Mouse (Mus musculus) midbrain, embryonic 10.5 days (tissue): ENCODE measurements around the gene Dnajc4. TPM values are rescaled to one million over a fixed set of nuclear protein-coding genes. Genes with fewer than 3 reads are reported as not detected.

ENCODE experiments used
- DNase-seq: peaks from one replicate; pipeline ENCODE4 v3.0.0-alpha.2; 2017; ENCODE audit warnings: low spot score
- H3K27ac ChIP-seq: fragments of 300-500 bp; sonication (generic); replicated peaks from 2 replicates; pipeline ENCODE4 v1.5.1; 2016; ENCODE audit warnings: mild to moderate bottlenecking
- H3K27me3 ChIP-seq: fragments of 300-500 bp; sonication (generic); 2 replicates; pipeline ENCODE4 v1.6.1; 2016; ENCODE audit warnings: low read depth, mild to moderate bottlenecking; ENCODE audit not compliant: poor library complexity, severe bottlenecking
- H3K36me3 ChIP-seq: fragments of 300-500 bp; sonication (generic); 2 replicates; pipeline ENCODE4 v1.6.1; 2016; ENCODE audit warnings: mild to moderate bottlenecking, moderate library complexity
- H3K4me1 ChIP-seq: fragments of 300-500 bp; sonication (generic); 2 replicates; pipeline ENCODE4 v1.6.1; 2016
- H3K4me3 ChIP-seq: fragments of 300-500 bp; sonication (generic); 2 replicates; pipeline ENCODE4 v1.5.1; 2016; ENCODE audit warnings: mild to moderate bottlenecking, moderate library complexity
- H3K9me3 ChIP-seq: fragments of 300-500 bp; sonication (generic); replicated peaks from 2 replicates; pipeline ENCODE4 v1.6.1; 2016; ENCODE audit warnings: mild to moderate bottlenecking
- WGBS: fragments of 180-500 bp; shearing (Covaris S2); methylation state at CpG from one replicate; pipeline ENCODE4 v1.1.7; 2016; 5-methylcytosine and 5-hydroxymethylcytosine counted together
- polyA plus RNA-seq: library from polyadenylated mRNA; unstranded; fragments of >200 nt; fragmentation: Nextera tagmentation; extraction: Ambion mirVana; gene quantifications from 2 replicates; pipeline ENCODE4 v1.2.1, GENCODE M21; 2016

Gene Dnajc4
- polyA plus RNA-seq: 20.8 and 23.1 TPM in 2 replicates

- H3K27ac ChIP-seq: peak within 1 kb of the TSS; percentile 87
- 3% methylated on average over 37 of the region's 37 CpGs for WGBS
Observed at GRCm38 (mm10) chr19:6992011-6992858, at the start of gene Dnajc4. Gene Dnajc4 (minus strand): TSS chr19:6992572.

DNA sequence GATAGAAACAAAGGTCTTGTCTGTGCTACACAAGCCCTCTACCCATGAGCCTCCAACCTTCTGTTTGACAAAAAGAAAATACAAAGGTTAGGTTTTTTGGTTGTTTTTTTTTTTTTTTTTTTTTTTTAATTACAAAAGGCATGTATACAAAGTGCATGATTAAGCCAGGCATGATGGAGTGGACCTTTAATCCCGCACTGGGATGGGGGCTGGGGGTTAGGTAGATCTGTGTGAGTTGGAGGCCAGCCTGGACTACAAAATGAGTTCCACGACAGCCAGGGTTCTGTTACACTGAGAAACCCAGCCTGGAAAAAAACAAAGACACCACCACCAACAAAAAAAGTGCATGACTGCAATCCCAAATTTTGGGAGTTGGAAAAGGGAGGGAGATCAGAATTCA, 48.8 kb upstream of the Dnajc4 start:
- Histone ChIP-seq H3K9me3 (no peaks in the 10 kb centered on the region), H3K36me3 (peaks cover 25% of the 10 kb centered on the region), H3K27me3 (no peaks in the 10 kb centered on the region), H3K4me3 (peak overlapping the region; percentile 93; the same call in 1 of the 2 replicates), H3K27ac (peak overlapping the region; percentile 96; the same call in 1 of the 2 replicates), H3K4me1 (peaks cover 38% of the 10 kb centered on the region)
- no peak for DNase-seq
- WGBS: 89% methylated on average over 2 of the region's 2 CpGs

More at GRCm38 (mm10) chr19:6992011-6992858, at the start of gene Dnajc4:
- H3K36me3 ChIP-seq: peaks cover 4% of the 10 kb centered on the region; the same call in 1 of the 2 replicates
- DNase-seq: peak; percentile 98
- H3K4me1 ChIP-seq: peaks cover 65% of the 10 kb centered on the region
- peak within 1 kb of the TSS; percentile 71 for H3K4me3 ChIP-seq
- no peaks in the 10 kb centered on the region for H3K9me3 ChIP-seq
- H3K27me3 ChIP-seq: no peaks in the 10 kb centered on the region

DNA sequence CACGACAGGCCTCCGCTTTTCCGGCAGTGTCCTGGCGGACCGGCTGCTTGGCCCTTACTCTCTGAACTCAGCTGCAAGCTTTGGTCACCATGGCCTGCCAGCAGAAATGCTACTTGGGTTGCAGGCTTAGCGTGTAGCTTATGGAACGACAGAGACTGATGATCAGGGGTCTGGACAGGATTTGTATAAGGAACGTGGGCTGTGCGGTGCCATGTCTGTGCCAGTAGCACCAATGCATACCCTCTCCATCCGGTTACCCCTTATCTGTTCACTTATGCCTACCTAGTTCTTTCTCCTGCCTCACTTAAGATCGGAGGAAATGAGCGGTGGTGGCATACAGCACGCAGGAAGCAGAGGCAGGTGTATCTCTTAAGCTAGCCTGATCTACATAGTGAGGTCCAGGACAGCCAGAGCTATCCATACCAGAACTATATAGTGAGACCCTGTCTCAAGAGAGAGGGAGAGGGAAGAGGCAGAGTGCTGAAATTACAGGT, 48.3 kb upstream of the Dnajc4 start:
- no peaks in the 10 kb centered on the region for H3K9me3 ChIP-seq
- peak overlapping the region; percentile 93 for H3K4me3 ChIP-seq
- H3K27me3 ChIP-seq: no peaks in the 10 kb centered on the region
- peaks cover 30% of the 10 kb centered on the region for H3K36me3 ChIP-seq
- H3K4me1 ChIP-seq: peaks cover 38% of the 10 kb centered on the region
- peak overlapping the region; percentile 96 for H3K27ac ChIP-seq
- no peak for DNase-seq
- WGBS: 31% methylated on average over 13 of the region's 13 CpGs

- no peaks in the 10 kb centered on the region for H3K27me3 ChIP-seq
- peak; percentile 99 for DNase-seq
- under 1% methylated on average over 49 of the region's 49 CpGs for WGBS
- peaks cover 36% of the 10 kb centered on the region for H3K36me3 ChIP-seq
- H3K27ac ChIP-seq: peak within 1 kb of the TSS; percentile 98
- peaks cover 38% of the 10 kb centered on the region for H3K4me1 ChIP-seq
- peak within 1 kb of the TSS; percentile 93 for H3K4me3 ChIP-seq
- H3K9me3 ChIP-seq: no peaks in the 10 kb centered on the region
Observed at GRCm38 (mm10) chr19:7039841-7040636, 47.7 kb upstream of the Dnajc4 start, which contains the start of gene Stip1. Gene Stip1 (minus strand): TSS chr19:7039967.

- Histone ChIP-seq H3K27me3 (no peaks in the 10 kb centered on the region), H3K4me1 (peaks cover 38% of the 10 kb centered on the region), H3K9me3 (no peaks in the 10 kb centered on the region), H3K27ac (peak overlapping the region; percentile 98), H3K4me3 (peak overlapping the region; percentile 93), H3K36me3 (peaks cover 45% of the 10 kb centered on the region)
- 2% methylated on average over 35 of the region's 35 CpGs for WGBS
- peak; percentile 61 for DNase-seq
Observed at GRCm38 (mm10) chr19:7039088-7039720, 46.8 kb upstream of the Dnajc4 start.

DNA sequence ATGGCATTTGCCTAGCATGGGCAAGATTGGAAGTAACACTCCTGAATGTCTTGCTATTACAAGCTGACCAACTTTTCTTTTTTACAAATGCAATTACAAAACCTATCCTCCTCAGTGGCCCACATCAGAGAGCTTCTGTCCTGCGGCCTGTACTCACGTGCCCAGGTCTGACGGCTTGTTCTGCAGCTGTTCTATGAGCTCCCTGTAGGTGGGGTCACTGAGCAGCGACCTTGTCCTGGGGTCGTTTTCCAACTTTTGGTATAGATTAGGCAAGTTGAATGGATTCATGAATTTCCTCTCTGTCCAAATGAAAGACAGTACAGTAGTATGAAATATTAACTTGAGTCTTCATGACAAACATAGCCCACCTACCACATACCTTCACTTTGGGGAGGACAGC, 41.6 kb upstream of the Dnajc4 start:
- H3K36me3 ChIP-seq: peaks cover 96% of the 10 kb centered on the region

DNA sequence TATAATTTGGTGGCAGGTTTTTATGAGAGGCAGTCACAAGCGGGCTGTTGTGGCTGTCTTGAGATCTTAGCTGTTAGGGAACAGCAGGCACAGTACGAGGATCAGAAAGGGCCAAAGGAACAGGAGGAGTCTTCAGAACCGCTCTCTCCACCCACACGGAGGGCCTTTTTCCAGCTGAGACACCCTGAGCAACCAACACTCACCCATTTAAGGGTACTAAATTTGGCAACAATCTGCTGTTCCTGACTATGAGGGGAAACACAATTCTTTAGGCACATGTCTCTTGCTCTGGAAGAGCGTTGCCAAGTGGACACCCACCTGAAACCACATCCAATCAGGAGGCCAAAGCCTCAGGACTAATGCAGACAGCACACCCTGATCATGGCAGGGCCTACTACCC, 37.2 kb upstream of the Dnajc4 start:
- Histone ChIP-seq H3K36me3 (peaks cover 99% of the 10 kb centered on the region), H3K27ac (no peak overlapping the region)
- WGBS: 93% methylated on average over 5 of the region's 5 CpGs

More for the DNA sequence above, 41.6 kb upstream of the Dnajc4 start:
- no peak overlapping the region for H3K27ac ChIP-seq
- H3K4me1 ChIP-seq: peaks cover 23% of the 10 kb centered on the region
- no peaks in the 10 kb centered on the region for H3K9me3 ChIP-seq
- no peak for DNase-seq
- no peak overlapping the region for H3K4me3 ChIP-seq
- no peaks in the 10 kb centered on the region for H3K27me3 ChIP-seq
- 91% methylated on average over 5 of the region's 5 CpGs for WGBS

GRCm38 (mm10) chr19:7020224-7020641, 27.9 kb upstream of the Dnajc4 start:
- Histone ChIP-seq H3K36me3 (peaks cover 88% of the 10 kb centered on the region), H3K9me3 (no peaks in the 10 kb centered on the region), H3K27ac (no peak overlapping the region)

More for the DNA sequence above, 37.2 kb upstream of the Dnajc4 start:
- Histone ChIP-seq H3K9me3 (no peaks in the 10 kb centered on the region), H3K4me3 (no peak overlapping the region), H3K4me1 (no peaks in the 10 kb centered on the region), H3K27me3 (no peaks in the 10 kb centered on the region)
- no peak for DNase-seq

DNA sequence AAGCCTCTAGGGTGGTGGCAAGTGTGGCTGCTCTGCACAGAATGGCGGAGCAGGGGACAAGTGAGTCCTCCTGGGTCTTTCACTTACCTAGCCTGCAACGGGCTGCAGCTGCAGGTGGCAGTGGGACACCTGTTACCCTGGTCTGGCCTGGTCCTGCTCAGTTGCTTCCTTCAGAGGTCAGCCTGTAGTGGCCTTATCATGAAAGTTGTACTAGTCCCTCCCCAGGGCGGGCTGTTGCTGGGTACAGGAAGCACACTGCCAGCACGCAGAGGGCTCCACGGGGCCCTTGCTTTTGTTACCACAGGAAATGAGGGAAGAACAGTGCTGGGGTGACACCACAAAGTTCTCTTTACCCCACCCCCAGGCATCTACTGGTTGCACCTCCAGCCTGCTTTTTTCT, 26.8 kb upstream of the Dnajc4 start, which contains the start of gene Fermt3:
Fermt3 (minus strand) TSS at position 279 of the 400 bp plus-strand sequence.
- DNase-seq: no peak
- 0 out of 2 replicates have a peak within 1 kb of the TSS, but pooled peaks have one; percentile 38 for H3K27ac ChIP-seq
- no peaks in the 10 kb centered on the region for H3K27me3 ChIP-seq
- 87% methylated on average over 5 of the region's 5 CpGs for WGBS
- peaks cover 84% of the 10 kb centered on the region for H3K36me3 ChIP-seq
- H3K4me1 ChIP-seq: no peaks in the 10 kb centered on the region
- H3K4me3 ChIP-seq: no peak within 1 kb of the TSS
- H3K9me3 ChIP-seq: no peaks in the 10 kb centered on the region

More at GRCm38 (mm10) chr19:7020224-7020641, 27.9 kb upstream of the Dnajc4 start:
- Histone ChIP-seq H3K27me3 (no peaks in the 10 kb centered on the region), H3K4me1 (no peaks in the 10 kb centered on the region), H3K4me3 (no peak overlapping the region)
- WGBS: 59% methylated on average over 3 of the region's 3 CpGs
- peak; percentile 37 for DNase-seq

- no peak overlapping the region for H3K4me3 ChIP-seq
- no peak for DNase-seq
- H3K27ac ChIP-seq: no peak overlapping the region
- no peaks in the 10 kb centered on the region for H3K9me3 ChIP-seq
- 94% methylated on average over 11 of the region's 11 CpGs for WGBS
- H3K36me3 ChIP-seq: peaks cover 84% of the 10 kb centered on the region
- H3K27me3 ChIP-seq: no peaks in the 10 kb centered on the region
- no peaks in the 10 kb centered on the region for H3K4me1 ChIP-seq
Observed at GRCm38 (mm10) chr19:7018546-7018945, 26.2 kb upstream of the Dnajc4 start.

DNA sequence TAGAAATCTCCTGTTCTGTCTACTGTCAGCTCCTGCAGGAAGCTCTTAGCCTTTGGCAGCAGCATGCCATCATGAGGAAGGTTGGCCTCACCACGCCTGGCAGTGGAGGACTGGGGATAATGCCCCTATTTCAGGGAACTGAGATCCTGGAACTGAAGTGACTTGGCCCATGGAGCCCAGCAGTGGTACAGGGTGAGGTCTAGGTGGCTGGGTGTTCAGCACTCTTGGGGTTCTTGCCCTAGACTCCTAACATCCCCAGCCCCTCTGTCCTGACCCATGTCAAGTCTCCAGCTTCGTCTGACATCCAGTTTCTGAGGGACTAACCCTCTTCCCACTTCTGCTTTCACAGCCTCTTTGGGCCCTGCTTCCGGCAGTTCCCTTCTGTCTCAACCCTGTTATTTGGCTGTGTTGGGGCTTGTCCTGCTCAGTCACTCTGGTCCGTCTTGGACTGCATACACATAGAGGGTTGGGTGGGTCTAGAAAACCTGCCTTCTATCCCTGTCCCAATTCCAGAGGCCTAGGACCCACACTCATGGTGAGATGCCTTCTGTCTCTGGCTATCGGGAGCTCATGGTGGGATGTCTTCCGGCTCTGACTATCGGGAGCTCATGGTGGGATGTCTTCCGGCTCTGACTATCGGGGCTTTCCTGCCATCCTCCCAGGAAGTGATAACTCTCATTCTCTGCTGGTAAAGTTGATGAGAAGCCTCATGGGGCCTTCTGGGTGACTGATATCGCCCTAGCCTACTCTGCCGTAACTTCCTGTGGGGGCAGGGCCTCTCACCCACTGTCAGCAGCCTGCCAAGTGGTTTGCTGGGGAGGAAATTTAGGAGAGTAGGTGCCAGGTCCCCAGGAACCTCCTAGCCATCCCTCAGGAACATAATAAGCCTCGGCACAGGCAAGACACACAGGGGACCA, 25.4 kb upstream of the Dnajc4 start:
- Histone ChIP-seq H3K27me3 (no peaks in the 10 kb centered on the region), H3K9me3 (no peaks in the 10 kb centered on the region), H3K27ac (no peak overlapping the region; the same call in 1 of the 2 replicates), H3K4me1 (no peaks in the 10 kb centered on the region), H3K36me3 (peaks cover 84% of the 10 kb centered on the region), H3K4me3 (no peak overlapping the region)
- WGBS: 82% methylated on average over 12 of the region's 12 CpGs
- DNase-seq: no peak
